Mouse (Mus musculus) CD4-positive, CD25-positive, alpha-beta regulatory T cell, adult 4 months (primary cell): ENCODE data around the gene Pspn. TPM values are rescaled to one million over a fixed set of nuclear protein-coding genes. Genes with fewer than 3 reads are reported as not detected.

Experiments
- ATAC-seq: one replicate; pipeline ENCODE4 v1.8.0; 2017
- polyA plus RNA-seq, 2 experiments: library from polyadenylated mRNA; unstranded; fragments of 100-300 nt; shearing (Covaris generic); gene quantifications; one replicate each; pipeline ENCODE4 v1.2.1; 2017

Pspn gene
- not detected for polyA plus RNA-seq

DNA sequence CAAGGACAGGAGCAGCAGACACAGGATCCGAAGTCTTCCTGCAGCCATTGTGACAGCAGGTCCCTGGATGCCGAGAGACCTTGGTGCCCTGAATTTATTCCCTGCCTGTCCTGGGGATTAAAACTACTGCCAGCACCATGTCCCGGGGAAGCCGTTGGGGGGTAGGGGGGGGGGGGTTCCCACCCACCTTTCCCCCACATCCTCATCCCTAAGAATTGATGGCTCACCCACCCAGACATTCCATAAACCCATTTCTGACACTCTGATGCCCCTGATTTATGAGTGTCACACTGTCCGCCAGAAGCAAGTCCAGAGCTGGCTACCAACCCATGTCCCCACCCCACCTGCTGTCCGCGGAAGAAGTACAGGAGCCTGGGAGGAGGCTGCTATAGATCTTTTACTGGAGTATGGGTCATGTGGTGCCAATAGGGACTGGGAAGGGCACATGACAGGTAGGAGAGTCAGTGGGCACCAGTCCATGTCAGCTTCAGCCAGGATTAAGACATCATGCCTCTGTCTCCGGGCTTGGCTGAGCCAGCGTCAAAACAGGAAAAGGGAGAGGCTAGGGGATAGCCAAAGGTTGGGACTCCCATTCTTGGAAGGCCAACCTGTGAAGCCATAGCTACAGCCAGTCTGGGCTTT is at the start of gene Pspn:
TSS of gene Pspn (minus strand) at position 51 of the 642 bp plus-strand sequence.
- no peak for ATAC-seq

DNA sequence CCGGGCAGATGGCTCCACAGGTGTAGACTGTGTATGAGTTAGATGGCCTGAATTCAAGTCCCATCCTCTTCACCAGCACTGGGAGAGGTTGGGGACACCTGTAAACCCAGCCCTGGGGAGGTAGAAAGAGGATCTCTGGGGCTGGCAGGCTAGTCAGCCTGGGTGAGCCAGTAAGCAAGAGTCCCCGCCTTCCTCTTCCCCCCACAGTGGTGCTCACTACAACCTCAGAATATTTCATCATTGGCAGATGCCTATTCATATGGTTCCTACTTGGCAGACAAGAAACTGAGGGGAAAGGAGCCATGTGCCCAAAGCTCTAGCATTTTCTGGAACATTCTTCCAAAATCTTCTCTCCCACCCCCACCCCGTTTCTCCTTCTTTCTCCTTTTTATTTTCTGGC is 49.0 kb upstream of the Pspn start:
- ATAC-seq, result no peak

DNA sequence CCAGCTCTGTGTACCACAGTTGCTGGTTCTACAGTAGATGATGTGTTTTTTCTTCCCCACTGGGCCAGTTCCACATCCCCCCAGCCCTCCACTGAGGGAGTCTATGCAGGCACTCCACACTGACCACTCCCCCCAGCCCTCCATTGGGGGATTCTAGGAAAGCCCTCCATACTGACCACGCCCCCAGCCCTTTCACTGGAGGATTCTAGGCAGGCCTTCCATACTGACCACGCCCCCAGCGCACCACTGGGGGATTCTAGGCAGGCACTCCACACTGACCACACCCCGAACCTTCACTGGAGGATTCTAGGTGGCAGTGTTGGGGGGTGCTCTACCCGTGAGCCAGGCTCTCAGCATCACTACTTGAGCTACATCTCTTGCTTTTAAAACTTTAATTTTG is 47.6 kb upstream of the Pspn start:
- ATAC-seq, result no peak

DNA sequence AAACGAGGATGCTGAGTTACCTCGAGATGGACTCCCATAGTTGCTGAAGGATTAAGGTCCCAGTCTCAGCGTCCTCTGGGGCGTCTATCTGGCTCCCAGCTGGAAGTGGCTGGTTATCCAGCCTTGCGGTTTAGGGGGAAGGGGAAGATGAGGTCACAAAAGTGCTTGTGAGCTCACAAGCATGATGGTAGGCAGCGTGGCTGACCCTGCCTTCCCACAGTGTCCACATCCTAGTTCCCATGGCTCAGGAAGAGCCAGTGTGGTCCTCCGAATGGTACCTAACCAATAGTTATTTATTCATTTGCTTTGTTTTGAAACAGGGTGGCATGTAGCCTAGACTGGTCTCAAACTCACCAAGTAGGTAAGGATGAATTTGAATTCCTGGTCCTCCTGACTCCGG is 41.7 kb upstream of the Pspn start, which contains the start of gene Slc25a41:
TSS of gene Slc25a41 (minus strand) at position 101 of the 400 bp plus-strand sequence.
- no peak for ATAC-seq

DNA sequence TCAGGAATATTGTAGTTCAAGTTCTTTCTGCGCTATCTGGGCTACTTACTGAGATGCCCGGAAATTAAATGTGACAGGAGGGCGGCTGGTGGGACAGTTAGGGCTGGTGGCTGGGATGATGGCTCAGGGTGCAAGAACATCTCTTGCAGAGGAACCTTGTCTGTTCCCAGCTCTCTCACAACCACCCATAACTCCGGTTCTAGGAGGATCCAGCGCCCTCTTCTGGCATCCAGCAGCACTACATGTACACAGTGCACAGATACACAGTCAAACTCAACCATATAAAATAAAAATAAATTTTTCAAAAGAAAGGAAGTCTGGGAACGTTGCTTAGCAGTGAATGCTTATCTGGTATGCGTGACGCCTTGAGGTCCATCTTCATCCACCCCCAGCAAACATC is 39.2 kb upstream of the Pspn start:
- ATAC-seq, result no peak

DNA sequence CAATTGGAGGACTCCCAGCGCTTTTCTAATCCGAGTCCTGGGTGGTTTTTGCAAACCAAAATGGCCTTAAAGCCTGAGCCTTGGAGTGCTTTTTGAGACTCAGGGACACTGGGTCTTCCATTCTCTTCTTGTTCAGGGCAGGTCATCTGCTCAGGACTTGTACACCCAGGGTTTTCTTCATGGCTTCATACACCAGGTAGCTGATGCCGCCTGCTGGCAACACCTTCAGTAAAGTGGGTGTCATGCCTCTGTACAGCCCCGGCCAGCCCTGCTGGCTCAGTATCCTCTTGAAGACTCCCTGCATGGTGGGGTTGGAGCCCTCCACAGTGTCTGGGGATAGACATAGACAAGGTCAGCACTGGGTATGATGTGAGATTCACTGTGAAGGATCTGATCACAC is 33.0 kb upstream of the Pspn start:
- ATAC-seq, result no peak

DNA sequence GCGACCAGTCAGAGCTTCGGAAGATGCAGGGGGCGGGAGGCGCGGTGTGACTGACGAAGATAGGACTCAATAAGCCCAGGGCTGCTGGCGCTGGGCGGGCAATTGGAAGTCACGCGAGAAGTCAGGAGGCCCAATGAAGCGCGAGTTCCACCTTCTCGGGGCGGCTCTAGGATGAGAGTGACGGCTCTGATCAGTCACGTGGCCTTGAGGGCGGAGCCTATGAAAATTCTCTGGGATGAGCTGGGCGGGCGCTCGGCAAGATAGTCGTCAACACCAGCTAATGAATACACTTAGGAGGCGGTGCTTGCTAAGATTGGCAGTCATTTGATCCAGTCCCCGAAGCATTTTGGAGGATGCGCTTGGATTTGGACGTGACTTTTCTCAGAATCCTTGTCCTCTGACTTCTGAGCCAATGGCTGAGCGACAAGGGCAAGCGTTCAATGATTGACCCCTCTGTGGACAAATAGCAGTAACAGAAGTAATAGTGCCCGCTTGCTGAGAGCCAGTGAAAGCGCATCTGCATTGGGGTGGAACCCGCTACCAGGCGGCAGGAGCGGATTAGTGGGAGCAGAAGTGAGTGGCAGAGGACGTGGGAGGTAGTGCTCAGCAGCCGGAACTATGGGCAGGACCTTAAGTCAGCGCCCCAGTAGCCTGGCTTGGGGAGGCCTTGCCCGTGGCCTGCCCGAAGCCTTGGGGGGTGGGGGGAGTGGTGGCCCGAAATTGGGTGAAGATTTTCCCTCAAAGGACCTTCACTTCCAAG is 32.0 kb upstream of the Pspn start:
- ATAC-seq, result peak; percentile 85

DNA sequence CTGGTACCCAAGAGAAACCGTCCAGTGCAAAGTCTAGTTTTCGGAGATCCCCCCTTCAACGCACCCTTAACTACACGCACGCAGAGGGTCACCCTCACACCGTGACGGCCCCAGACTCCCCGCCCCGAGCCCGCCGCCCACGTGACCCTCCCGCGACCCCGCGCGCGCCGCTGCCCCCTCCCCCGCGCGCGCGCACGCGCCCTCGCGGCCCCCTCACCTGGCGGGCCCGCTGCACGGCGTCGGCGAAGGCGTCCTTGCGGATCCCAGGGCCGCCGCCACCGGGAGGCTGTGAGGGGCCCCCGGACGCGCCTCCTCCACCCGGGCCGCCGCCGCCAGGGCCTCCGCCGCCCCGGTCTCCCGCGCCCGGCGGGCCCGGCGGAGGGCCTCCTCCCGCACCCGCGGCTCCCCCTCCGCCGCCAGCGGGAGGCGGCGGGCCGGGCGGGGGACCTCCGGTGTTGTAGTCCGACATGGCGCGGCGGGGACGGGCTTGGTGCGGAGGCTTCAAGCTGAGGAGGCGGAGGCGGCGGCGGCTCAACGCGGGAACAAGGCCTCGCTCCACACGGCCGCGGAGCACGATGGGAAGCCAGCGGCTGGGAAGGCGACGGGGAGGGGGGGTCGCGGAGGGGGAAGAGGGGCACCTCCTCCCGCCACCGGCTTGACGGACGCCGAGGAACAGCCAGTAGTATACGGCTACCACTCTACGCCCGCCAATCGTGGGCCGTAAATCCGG is 31.3 kb upstream of the Pspn start, which contains the start of gene Khsrp:
TSS of gene Khsrp (minus strand) at position 592 of the 730 bp plus-strand sequence.
- ATAC-seq, result no peak

DNA sequence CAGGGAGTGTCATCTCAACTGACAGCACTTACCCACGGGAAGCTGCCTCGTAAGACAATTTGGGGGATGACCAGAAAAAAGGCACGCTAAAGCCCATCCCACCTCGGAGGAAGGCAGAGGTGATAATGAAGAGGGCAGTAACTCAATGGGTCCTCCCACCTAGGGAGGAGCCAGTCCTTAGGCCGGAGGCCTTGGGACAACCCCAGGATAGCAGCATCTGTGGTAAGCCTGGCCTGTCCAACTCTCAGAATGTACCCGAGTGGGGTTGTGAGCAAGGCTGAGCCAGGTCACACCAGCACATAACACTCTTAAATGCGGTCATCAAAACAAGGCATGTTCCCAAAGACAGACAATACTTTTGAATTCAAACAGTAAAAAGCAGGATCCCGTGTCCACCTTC is 29.9 kb upstream of the Pspn start:
- no peak for ATAC-seq

DNA sequence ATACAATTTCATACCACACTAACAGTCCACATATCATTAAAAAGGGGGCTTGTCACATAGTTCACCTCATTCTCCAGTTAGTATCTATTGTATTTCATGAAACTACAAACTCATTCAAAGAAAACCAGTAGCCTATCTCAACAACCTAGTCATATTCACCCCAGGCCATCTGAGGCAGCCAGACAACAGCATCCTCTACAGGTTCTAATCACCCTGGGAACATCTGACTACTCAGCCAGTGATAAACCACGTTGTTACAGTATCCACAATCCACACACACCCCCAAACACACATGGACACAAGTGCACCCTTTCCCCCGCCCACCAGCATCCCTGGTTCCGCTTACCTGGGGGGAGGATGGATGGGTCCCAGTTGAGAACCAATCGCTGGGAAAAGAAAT is 27.7 kb upstream of the Pspn start:
- no peak for ATAC-seq

DNA sequence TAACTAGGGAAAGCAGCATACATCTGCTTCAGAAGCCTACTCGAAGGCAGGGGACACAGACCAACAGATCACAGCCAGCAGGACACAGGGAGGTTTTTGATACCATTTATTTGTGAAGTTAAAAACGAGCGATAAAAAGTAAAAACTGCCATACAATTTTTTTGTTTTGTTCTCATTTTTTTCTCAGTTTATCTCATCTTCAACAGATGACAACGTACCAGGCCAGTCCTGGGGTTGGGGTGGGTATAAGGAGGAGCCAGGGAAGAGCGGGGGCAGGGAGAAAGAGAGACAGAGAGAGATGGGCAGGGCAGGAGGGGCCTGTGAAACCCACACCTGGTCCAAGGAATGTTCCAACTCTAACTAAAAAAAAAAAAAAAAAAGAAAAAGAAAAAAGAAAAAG is 21.1 kb upstream of the Pspn start:
- ATAC-seq, result no peak

DNA sequence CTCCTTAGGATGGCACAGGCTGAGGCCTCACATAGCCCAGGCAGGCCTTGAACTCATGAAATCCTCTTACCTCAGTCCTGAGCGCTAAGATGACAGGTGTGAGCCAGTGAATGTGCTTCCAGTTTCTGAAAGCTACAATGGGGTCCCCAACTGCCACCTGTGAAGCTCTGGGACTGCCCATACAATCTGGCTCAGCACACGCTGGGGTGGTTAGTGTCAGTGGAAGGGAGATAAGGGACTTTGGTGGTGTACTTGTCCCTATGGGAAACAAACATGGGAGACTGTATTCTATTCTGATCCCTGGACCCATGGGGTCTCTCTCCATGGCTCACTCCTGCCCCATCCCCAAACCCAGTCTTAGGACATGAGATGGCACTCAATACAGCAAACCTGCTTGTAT is 19.9 kb upstream of the Pspn start:
- no peak for ATAC-seq

DNA sequence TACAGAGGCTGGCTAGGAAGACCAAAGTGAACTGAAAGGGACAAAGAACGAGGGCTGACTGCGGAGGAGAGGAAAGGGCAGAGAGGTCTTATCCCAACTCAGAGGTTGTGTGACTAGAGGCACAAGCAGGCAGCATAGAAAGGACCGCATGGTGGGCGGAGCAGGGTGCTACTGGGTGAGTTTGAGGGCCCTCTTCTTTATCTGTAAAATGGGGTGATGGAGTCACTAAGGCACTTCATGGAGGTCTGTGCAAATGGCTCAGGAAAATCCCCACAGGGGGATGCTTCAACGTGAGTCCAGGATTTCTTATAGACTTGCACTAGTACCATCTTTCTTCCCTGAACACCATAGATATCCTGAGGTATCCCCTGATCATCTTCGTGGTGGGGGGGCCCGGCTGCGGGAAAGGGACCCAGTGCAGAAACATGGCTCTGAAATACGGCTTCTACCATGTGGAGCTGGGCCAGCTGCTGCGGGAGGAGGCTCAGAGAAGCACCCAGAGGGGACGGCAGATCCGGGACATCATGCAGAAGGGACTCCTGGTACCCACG is 12.5 kb upstream of the Pspn start:
- ATAC-seq, result no peak

DNA sequence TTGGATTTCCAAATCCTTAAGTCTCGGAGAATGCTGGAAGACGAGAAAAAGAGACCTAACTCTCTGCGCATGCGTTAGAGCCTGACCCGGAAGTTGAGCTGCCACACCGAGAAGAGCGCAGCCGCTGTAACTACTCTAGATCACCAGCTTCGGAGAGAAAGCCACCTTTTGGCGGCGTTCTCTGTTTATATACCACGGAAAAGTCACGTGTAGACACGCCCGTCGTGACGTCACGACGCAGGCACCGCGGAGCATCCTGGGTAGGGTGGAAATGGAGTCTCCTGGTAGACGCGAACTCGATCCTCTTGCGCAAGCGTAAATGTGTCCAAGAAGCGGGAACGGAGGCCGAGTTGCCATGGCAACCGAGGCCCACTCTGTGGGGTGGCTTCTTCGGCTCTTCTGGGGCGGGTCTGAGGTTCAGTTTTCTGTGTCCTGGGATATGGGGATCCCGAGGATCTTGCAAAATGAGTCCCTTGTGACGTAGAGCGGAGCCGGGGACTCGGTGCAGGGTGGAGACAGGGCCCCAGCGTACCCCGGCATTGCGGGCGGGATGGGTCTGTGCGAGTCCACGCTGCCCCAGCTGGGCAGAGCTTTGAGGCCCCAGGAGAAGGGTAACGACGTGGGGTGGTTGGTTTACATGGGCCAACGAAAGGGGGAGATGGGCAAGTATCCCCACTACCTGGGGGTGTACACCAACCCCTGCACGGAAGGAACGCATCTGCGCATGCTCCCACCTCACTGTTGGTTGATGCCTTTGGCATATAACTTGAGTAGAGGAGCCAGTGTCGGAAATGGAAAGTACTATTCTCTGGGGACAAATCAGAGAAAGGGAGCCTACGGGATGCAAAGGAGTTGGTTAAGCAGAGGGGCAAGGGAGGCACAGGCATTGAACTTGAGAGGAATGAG is 11.7 kb upstream of the Pspn start, which contains the start of the genes Gtf2f1 and Gm17949:
TSS of gene Gtf2f1 (minus strand) at position 53 of the 906 bp plus-strand sequence.
TSS of gene Gm17949 (plus strand) at position 234 of the 906 bp plus-strand sequence.
- peak; percentile 91 for ATAC-seq

DNA sequence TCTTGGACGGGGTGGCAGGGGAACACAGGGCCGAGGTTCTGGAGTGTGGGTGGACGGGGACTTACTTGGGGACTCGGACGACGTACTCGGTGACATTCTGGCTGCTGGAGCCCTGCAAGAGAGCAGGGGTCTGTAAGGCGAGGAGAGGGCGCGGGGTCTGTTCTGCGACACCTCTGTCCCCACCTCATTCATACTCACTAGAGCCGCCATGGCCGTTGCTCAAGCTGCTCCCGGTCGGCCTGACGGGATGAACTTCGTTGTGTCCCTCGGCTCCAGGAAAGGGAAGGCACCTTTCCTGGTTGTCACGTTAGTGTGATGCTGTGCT is 11.1 kb upstream of the Pspn start:
- peak; percentile 45 for ATAC-seq

DNA sequence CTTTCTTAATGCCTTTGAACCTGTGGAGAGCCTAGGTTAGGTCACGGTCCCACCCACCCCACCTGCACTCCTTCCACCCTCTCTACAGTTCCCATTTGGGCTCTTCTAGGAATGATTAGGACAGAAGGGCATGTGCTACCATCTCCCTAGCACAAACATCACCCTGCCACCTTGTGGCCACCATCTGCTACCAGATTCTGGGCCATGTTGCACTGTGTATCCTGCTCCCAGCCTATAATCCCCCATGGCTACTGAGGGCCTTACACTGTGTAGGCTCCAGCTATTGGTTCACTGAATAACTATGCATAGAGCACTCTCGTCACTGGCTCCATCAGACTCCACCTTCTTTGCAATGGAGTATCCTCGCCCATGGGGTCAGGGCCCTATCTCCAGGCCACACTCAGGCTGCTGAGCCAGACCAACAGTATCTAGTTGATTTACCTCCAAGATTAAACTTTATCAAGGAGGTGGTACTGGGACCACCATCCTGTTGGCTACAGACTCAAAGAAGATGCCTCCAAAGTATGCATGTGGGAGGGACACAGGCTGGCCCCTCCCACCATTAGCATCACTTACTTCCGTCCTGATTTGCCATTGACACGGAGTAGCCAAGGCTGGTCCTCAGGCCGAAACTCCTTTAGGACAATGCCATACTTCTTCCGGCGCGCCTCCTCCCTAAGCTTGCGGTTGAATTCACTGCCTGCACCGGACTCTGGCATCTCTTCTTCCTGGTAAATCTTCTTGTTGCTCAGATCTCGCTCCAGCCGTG is 7.5 kb upstream of the Pspn start:
- ATAC-seq, result no peak

DNA sequence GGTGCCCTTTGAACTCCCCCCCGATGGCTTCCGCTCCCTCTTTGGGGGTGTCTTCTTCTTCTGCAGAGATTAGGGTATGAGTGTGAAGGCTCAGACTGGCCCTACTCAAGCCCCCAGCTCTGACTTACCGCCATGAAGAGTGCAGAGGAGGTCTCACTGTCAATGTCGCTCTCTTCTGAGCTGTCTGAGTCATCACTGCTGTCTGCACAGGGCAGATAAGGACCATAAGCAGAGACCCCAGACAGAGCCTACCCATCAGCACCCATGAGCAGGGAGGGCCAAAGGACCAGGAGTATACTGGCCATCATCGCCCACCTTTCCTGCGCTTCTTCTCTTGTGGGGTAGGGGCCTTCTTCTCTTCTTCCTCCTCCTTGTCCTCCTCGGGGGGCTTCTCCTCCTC is 4.2 kb upstream of the Pspn start:
- no peak for ATAC-seq

DNA sequence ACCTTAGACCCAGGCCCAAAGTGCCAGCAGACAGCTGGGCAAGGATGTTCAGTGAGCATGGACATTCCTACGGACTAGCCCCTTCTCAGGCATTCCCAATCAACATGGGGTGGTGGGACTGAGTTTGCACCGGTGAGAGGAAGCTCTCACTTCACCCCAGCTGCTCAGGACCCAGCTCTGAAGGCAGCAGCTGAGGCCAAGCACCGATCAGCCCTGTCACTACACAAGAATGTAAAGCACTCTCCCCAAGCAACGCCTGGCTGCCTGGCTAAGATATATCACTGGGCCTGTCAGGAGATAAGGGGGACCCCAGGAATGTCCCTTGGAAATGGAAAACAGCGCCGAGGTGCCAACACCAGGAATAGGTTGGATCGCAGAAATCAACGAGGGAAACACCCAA is 1.4 kb upstream of the Pspn start:
- ATAC-seq, result no peak

DNA sequence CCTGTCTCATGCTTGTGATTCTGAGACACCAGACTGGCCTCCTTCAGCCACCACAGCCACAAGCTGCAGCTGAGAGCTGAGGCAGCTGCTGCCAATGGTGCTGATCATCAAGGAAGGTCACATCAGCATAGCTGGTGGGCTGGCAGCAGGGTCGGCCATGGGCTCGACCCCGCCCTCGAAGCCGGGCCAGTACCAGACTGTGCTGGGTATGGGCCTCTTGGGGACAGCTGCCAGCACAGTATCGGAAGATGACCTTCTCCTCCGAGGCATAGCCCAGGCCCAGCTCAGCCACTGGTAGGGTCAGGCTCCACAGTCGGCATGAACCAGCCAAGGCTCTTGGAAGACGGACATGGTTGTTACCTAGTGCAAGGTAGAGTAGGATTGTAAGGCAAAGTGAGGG is 404 bp downstream of the Pspn start:
- ATAC-seq, result no peak

DNA sequence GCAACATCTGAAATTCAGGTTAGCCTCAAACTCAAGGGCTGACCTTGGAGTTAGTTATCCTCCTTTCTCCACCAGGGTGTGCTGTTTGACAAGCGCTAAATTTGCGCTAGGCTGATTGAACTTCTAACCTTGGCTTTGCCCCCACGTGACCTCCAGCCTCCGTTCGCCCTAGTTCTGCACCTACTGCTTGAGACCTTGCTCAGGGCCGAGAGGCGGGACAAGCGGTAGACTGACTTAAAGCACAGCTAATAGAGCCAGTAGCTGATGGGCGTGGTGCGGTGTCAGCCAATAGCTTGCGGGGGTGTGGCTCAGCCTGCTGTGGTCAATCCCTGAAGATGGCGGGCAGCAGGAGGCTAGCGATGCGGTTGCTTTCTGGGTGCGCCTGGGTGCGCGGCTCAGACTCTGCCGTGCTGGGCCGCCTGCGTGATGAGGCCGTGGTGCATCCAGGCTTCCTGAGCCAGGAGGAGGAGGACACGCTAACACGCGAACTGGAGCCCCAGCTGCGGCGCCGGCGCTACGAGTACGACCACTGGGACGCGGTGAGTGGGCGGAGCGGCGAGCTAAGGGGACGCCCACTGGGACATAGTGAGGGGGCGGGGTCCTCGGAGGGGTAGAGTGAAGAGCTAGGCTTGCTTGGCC is 2.7 kb downstream of the Pspn start, which contains the start of gene Alkbh7:
TSS of gene Alkbh7 (plus strand) at position 311 of the 639 bp plus-strand sequence.
- peak; percentile 100 for ATAC-seq

DNA sequence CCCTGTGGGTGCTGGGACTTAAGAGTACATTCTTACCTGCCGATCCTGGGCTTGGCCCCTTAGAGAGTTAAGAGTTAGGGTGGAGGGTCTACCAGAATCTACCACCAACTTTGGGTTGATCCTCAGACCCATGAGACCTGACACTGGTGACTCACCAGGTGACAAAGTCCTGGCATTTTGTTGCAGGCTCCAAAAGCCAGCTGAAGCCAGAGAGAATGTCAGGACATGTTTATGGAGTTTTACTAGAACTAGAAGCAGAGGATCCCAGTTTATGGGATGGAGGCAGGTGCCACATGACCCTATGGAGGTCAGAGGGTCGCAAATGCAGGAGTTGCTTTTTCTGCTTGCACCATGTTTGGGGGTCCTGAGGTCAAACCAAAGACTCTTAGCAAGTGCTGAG is 3.3 kb downstream of the Pspn start:
- no peak for ATAC-seq
